Mouse (Mus musculus) skeletal muscle tissue, adult 2 months (tissue): ENCODE data around the gene Wwox.

Experiments
- DNase-seq: peaks from one replicate; pipeline ENCODE4 v3.0.0-alpha.2; 2012; ENCODE audit warnings: low read depth, low spot score

Gene Wwox

DNA sequence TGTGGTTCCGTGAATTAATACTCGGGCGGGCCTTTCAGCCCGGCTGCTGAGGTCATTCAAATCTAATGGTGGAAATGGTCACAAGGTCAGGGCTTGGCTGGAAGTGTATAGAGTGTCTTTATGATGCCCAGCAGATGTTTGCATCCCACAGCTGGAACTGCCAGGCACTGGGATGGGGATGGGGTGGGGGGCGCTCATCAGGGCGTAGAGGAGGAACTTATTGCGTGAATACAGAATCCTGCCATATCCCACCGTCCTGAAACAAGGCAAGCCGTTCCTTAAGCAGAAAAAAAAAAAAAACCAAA, 571.3 kb downstream of the Wwox start:
- no peak for DNase-seq

DNA sequence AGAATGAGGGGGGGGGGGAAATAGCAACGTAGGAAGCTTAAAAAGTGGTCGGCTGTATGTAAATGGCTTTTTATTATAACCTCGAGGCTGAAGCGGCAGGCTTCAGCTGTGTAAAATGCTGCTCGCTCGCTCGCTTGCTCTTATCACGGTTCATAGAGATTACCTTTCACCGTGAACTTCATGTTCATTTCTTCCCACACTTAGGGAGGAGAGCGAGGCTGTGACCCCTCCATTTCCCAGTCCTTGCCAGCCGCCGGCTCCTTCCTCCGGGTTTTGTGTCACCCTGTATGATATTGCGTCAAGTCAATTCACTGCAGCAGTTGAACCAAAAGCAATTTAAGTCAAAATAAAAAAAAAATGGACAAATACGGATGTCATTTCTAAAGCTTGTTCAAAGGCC, 580.2 kb downstream of the Wwox start:
- DNase-seq, result no peak

DNA sequence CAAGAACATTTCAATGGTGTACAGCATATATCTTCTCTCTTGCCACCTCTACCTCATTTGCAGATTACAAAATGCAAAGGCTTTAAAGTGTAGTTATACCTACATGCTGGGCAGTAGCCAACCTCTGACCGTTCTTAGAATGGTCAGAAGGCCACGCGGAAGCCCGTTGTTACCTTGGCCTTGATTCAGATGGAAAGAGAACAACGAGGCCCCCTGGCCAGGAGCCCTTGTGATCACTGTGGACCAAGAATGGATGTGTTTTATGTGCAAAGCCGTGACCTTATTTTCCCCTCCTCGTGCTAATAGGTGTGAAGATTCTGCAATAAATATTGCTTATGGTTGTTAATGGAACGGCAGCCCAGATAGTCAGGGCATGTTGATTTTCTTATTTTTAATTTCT, 582.3 kb downstream of the Wwox start:
- no peak for DNase-seq

DNA sequence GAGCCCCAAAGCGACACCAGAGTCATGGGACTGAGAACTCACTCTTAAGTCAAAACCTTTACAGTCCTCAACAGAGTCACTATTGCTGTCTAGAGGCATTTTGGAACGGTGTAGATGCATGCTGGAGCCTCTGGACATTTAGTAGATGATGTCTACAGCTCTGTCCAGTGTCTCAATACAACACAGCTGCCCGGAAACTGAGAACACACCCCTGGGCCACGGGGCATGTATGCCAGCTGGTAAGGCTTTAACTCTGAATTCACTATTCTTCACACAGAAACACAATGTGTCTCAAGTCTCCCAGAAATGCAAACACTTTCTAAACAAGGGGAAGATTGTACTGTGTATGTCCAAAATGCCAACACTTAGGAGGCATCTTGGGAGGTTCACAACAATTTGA, 584.6 kb downstream of the Wwox start:
- DNase-seq, result no peak

DNA sequence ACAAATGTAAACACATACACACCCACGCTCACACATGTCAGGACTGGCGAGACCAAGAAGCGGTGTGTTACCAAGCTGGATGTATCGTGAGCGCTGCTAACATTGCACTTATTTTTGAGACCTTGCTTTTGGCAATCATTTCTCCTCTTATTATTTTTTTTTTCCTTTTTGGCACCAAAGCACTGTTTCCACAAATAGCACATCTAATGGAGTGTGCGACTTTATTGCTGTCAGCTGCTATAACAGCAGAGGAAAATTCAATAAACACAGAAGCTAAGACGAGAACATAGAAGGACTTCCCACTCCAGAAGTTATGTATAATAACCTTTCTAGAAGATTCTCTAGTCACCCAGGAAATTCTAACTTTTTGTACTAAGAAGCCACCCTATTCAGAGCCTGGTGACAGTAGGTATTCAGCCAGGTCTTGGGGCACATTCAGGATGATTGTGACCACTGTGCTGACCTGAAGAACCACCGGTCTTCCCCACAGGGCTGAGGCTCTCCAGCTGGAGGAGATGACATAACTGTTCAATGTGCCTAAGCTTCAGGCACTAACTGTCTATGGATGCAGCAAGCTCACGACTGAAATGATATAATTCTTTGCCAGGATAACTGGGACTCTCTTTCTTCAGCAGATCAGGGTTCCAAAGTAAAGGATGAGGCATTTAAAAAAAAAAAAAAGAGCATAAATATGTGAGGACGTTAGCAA, 586.1 kb downstream of the Wwox start:
- DNase-seq, result peak; percentile 10

DNA sequence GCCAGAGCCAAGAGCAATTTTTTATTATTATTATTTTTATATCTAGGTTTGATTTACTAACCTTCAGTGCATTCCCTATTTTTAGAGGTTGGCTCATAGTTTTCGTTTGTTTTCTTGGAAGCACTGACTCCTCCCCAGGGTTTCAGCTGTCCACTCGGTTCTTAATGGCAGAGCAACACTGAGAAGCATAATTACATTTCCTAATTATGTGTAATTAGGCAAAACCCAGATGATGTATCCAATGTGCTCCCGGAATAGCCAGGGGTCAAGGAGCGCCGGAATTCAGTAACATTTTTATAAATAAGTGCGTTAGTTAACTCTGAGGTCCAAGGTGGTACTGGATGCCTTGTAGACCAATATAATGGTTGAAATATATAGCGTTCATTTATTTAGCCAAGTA, 586.7 kb downstream of the Wwox start:
- DNase-seq, result no peak

DNA sequence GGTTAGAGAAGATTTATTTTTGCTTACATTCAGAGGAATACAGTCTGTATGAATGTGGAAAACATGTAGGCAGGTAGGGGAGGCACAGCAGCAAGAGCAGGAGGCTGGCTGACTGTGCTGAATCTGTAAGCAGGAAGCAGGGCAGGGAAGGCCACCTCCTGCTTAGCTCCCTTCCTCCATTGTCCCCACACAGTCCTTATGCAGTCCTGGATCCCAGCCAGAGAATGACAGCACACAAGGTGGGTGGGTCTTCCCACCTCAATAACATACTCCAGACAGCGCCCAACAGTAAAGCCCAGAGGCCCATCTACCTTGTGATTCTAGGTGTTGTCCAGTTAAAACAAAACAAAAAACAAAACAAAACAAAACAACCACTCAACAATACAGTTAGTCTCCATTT, 593.7 kb downstream of the Wwox start:
- DNase-seq, result no peak

DNA sequence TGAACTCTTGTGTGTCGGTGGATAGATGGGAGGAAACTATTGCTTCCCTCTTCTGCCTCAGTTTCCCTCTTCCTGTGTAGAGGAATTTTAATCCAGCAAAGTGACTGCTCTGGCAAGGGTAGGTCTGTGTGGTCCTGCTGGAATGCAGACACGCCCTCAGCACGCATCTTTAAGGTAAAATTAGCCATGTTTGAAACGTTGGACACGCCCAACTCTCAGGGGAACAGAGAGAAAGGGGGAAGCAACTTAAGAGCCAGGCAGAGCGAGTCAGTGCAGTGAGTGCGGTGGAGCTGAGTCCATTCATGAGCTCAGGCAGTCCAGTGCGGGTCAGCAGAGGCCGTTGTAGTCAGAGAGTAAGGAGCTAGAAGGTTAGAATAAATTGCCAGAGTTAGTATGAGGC, 596.6 kb downstream of the Wwox start:
- DNase-seq, result no peak

DNA sequence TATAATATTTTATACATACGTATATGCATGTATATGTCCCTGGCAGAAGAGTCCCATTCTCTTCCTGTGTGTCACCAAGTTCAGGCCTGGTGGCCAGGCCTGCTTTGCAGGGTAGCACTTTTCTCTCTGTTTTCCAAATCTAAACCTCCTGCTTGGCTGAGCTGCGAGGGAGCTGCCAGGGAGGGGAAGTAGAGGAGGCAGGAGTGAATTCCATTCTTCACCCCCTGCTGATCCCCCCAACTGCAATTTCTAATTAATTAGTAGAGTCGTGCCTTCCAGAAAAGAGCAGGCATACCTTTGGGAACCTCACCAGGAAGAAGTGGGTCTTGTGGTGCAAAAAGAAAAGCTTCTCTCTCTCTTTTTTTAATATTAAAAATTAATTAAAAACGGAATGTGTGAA, 599.0 kb downstream of the Wwox start:
- DNase-seq, result no peak

DNA sequence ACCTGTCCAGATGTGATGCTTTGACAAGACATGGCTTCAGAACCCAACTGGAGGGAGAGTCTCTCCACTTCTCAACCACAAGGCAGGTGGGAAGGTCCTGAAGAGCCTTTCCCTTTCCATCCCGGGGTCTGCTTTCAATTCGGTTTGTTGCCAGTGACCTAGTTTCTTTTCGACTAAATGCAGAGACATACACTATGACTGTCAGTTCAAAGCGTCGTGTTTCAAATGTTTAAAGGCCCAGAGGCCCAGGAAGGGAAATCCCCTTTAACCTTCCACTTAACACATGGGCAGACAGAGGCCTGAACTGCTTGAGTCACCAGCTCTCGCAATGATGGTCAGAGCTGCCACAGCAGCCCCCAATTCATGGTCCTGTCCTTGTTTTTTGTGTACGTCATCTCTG, 606.3 kb downstream of the Wwox start:
- no peak for DNase-seq

DNA sequence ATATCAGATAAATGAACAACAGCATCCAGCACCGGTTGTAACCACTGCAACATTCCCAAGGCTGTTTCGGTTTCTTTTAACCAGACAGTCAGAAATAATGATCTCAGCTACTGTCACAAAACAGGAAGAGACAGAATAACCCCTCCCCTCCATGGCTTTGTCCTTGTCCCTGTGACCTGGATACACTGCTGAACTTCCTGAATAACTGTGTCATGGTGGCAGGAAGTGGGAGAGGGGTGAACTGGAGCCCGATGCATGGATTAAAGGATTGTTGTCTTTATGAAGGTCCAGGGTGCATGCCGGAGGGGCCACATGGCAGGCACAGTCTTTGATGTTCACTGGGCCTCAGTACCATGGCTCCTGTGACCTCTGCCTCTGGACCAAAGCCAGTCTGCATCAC, 607.0 kb downstream of the Wwox start:
- no peak for DNase-seq

DNA sequence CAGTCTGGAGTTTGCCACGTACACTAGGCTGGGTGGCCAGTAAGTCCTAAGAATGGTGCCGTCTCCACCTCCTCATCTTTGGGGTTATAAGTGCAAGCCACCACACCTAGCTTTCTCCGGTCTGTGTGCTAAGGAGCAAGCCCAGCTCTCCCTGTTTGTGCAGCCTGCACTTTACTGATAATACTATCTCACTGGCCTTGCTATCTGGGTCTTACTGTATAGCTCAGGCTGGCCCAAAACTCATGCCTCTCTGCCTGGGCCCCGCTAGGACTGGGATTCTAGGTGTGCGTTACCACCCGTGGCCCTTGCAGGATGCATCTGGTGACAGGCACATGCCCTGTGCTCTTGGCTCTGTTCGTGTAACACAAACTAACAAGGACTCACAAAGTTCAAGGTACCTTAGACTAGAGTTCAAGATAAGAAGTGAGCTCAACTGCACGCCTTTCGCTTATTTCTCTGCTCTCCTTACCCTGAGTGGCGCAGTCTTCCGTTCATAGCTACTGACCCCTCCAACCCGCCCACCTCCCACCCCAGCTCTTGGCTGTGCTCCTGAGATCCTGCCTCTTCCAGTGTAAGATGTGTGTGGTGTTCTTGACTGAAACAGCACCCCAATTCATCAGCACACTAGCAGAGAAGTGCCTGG, 618.9 kb downstream of the Wwox start:
- DNase-seq, result no peak

DNA sequence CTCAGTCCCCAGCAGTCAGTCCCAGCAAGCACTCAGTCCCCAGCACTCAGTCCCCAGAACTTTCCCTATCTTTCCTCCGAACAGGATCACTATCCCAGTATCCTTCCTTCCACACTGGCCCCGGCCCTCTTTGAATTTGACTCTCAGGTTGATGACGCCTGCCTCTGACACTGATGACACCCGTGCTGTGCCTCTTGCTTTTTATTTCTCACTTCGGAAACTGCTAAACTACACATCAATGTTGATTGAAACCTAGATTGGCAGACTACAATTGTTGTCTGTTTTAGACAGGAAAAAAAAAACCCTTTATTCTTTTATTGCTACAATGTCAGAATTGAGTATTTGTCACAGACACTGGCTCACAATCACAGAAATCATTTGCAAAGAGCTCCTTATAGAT, 624.2 kb downstream of the Wwox start:
- no peak for DNase-seq

DNA sequence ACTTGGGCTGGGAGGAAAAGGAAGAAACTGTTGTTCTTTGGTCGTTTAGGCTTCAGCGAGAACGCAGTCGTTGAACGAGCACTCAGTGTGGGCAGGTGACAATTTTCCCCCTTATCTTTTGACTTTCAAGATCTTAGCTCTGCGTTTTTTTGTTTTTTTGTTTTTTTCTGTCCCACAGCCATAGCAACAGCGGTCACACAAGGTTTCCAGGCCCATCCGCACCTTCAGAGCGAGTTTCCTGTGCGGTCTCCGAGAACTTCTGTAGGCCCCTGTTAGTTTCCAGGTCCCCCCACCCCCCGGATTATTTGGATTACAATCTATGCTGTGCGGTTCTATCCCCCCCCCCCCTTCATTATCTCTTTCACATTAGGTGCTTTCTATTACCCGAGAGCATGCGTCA, 625.2 kb downstream of the Wwox start:
- no peak for DNase-seq

DNA sequence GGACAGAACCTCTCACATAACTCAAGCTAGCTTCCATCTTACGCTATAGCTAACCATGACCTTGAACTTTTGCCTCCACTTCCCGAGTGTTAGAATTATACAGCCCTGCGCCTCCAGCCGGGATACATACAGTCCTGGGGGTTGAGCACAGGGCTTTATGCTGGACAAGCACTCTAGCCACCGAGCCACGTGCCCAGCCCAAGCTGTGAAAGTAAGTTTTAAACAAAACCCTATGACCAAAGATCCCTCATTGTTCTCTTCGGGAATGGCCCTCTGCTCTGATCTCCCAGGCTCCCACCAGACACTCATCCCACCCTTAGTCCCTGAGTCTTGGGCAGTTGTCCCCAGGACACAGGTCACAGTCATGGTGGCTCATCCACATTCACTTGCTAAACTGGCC, 625.9 kb downstream of the Wwox start:
- no peak for DNase-seq

DNA sequence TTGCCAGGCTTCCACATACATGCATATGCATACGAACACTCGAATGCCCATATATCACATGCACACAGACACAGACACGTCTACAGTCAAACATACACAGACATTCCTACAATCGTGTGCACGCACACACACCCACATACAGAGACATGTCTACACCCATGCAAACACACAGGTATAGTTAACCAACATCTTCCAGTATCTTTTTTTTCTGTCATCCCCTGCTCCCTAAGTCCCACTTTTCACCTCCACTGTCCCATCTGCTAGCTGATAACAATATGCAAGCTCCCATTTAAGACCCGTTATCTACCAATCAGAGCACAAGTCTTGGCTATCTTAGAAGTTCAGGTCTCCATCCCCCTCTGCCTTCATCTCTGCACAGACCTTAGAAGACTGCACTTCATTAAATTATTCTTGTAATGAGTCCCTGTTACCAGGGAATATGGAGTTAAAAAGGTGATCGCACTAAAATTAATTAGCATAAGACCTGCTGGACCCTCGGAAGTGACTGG, 627.1 kb downstream of the Wwox start:
- DNase-seq, result no peak

DNA sequence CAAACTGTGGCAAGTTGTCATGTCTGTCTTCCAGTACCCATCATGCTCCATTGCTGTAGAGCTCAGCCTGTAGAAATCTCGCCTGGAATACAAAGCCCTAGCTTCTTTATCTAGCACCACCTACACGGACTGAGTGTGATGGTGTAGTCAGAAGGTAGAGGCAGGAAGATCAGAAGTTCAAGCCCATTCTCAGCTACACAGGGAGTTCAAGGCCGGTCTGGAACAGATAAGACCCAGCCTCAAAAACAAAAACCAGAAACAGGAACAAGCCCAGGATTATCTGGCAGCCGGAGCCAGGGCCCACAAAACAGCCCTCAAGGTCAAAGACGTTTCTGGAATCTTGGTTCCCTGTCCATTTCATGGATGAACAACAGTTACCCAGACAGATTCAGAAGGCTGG, 629.3 kb downstream of the Wwox start:
- no peak for DNase-seq

DNA sequence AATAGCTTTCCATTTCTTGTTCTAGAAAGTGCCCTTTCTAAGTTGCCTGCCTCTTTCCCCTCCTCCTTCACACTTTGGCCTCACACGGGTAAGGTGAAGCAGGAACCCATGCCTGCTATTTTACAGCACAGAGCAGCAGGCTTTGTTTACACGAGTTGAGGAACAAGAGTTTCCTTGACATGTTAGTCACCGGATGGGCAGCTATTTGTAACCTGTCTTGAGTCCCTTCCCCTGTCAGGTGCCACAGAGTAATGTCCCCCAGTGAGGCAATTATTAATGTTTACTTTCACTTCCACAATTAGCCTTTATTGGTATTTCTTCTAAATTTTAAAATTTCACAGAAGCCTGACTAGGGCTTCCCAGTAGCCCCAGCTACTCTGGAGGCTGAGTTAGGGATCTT, 630.8 kb downstream of the Wwox start:
- no peak for DNase-seq

DNA sequence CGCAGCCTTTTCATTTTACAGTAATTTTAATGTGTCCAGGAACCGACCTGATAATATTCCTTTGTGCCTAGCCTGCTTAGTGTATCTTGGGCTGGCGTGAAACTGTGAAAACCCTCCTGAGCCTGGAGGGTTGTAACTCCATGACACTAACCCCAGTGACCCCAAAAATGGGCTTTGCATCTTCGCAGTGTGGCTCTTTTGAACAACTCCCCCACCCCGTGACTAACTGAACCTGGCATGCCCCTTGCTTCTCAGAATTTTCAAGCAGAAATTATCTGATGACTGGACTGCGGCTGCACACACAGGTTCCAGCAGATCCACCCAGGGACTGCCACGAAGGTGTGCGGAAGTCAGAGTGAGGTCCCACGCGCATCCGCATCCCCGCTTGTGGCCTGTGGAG, 631.8 kb downstream of the Wwox start:
- DNase-seq, result no peak

DNA sequence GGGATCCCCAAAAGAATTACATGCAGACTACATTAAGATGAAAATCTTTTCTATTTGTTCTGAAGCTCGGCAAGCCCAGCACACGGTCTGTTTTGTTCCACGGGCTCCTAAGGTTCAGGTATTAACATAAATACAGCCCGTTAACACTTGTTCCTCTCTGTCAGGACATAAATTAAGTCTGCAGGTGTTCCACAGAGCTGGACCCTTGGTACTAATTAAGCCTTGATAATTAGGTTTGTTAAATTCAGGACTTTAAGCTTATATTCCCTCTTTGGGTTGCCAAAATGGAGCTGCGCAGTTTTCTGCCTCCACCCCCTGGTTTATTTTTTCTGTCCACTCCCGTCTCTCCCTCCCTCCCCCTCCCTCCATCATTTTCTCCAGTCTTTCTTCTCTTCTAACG, 638.8 kb downstream of the Wwox start:
- no peak for DNase-seq

DNA sequence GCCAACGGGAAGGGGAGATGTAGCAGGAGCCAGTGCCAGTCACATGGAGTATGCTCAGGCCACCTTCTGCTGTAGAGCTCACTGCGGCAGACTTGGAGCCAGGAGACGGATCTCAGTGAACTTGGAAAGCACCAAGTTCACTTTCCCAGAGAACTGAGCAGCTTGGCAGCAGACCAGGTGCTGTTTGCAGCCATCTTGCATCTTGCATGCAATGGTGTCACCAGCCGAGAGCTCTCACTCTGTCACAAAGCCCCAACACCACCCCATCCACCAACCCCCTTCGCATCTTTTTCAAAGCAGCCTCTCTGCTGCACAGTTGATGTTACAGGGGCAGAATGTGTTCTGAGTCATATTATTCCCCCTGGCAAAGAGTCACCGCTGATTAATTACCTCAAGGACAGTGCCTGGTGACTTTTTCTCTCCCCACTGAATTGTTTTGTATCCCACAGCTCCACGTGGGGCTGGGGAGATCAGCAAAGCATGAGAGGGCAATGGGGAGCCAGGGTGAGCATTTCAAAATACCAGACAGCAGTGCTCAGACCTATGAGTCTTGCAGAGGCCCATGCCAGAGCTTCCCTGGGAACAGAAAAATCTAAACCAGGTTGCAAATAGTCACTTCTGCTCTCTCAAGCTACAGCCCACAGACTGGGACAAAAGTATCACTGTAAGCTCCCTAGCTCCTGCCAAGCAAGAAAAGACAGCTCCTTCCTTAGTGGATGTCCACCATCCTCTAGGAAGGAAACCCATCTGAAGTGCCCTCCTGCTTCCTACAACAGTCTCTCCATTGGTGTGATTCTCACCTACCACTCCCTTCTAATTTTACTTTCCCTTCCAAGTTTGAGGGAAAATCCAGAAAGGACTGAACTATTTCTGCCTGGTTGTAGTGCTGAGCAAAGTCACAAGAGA, 642.1 kb downstream of the Wwox start:
- no peak for DNase-seq

DNA sequence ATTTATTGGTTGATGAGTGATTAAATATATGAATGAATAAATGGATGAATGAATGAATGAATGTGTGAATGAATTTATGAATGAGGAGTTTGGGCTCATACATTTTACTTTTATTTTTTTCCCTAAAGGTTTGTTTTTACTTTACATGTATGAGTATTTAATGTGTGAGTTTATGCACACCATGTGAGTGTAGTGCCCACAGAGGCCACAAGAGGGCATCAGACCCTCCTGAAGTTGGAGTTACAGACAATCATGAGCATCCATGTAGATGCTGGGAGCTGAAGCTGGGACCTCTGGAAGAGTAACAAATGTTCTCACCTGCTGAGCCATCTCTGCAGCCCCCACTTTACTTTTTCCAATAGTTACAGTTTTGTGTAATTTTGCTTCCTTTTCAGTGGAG, 648.7 kb downstream of the Wwox start:
- DNase-seq, result no peak

DNA sequence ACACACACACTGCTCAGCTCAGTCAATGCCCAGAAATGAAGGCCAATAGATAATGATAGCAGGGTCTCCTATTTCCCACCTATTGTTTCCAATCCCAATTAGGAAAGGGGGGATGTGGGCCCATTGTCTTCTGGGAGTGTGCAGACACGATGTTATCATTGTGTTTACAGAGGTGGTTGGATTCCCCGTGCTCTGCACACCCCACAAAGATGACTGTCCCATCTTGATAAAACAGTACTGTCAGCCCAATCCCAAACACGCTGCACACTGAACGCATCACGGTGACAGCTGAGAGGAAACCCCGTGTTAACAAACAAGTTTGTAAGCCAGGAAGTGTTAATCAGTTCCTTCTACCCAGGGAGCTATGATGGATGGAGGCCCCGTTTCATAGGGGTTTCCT, 650.3 kb downstream of the Wwox start:
- no peak for DNase-seq
